Mouse (Mus musculus) megakaryocyte, embryonic 14.5 days (primary cell): Measurements from ENCODE around the gene Vmn1r81.

ENCODE experiments used
- FLI1 ChIP-seq: IDR thresholded peaks from 2 replicates; pipeline ENCODE4 v1.6.1; 2012; ENCODE audit warnings: low read length, inconsistent platforms, mixed read lengths
- GATA1 ChIP-seq: IDR thresholded peaks from 3 replicates; pipeline ENCODE4 v1.6.1; 2012; ENCODE audit warnings: mixed read lengths, low read length, inconsistent platforms, borderline replicate concordance

- TF ChIP-seq GATA1 (no peak), FLI1 (no peak)
Observed at GRCm38 (mm10) chr7:12268169-12268568, at the start of gene Vmn1r81.
